Mouse (Mus musculus): Measurements from ENCODE around the gene Fmnl1.

- TF ChIP-seq CTCF (IDR thresholded peaks at IDR 0.05), result no peak
- no peak for TF ChIP-seq POLR2A (IDR thresholded peaks at IDR 0.05; ENCODE audit: insufficient read depth, low read depth, low read length)
- TF ChIP-seq EP300 (IDR thresholded peaks at IDR 0.05; ENCODE audit: insufficient read depth, low read depth, low read length), result no peak
Measured at GRCm38 (mm10) chr11:103208458-103208857, 37.6 kb downstream of the Fmnl1 start, which contains the start of gene 1700023F06Rik.
